Mouse (Mus musculus) common myeloid progenitor, adult 5-6 weeks (primary cell): Measurements from ENCODE around the gene Rest. TPM values are rescaled to one million over a fixed set of nuclear protein-coding genes. Genes with fewer than 3 reads are reported as not detected.

Experiments
- ATAC-seq: replicated peaks from 2 replicates; pipeline ENCODE4 v1.8.0; 2016; ENCODE audit warnings: low read depth, mild to moderate bottlenecking, moderate TSS enrichment, inconsistent platforms; ENCODE audit not compliant: poor library complexity, severe bottlenecking
- total RNA-seq: library from RNA; stranded (forward); fragments of 200-1000, 187-1606 nt; gene quantifications from 2 replicates; pipeline ENCODE4 v1.2.3, GENCODE M21; 2017

Gene Rest
- total RNA-seq, 1 experiment from 2014 or later: 61.6 TPM

- ATAC-seq: no peak
These were observed 4.2 kb upstream of the Rest start for GRCm38 (mm10) chr5:77261137-77261536.

- no peak for ATAC-seq
These were observed 3.2 kb upstream of the Rest start for GRCm38 (mm10) chr5:77262105-77262504.

DNA sequence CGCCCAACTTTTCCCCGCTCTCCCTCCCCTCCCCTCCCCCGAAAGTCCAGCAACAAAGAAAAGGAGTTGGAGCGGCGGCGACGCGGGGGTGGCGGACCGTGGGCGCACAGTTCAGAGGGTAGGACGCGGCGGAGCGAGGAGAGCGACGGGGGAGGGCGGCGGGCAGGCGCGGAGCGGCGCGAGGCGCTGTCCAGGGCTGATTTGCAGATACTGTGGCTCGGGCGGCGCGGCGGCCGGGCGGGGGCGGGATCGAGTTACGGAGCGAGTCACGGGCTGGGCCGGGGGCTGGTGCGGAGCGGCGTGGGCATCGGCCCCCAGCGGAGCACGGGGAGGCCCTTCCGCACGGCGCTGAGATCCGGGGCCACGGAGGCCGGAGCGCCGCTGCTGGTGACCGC lies 377 bp downstream of the Rest start:
- peak; percentile 23 for ATAC-seq

- peak; percentile 16; the same call in 1 of the 2 replicates for ATAC-seq
These were observed 985 bp downstream of the Rest start for GRCm38 (mm10) chr5:77266066-77266885.

DNA sequence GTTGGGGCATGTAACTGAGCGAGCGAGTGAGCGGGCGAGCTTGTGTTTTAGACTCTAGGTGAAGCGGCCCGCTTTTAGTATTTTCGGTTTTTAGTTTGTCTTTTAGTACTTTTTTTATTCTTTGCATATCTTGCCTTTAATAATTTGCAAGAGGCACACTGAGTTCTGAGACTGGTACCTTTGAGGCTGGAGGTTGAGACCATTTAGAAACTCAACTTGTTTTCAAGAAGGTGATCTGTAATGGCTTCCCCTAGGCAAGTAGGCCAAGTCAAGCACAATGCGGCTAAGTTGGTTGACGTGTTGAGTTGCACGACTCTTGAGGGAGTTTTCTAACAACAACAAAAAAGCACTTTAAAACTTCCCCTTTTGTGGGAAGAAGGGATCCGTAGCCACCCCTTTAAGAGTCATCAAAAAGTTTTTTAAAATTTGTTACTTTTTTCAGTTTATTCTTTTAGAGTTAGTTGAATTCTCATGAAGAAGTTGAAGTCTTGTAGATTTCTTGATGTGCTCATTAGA lies 1.7 kb downstream of the Rest start:
- peak; percentile 37 for ATAC-seq

DNA sequence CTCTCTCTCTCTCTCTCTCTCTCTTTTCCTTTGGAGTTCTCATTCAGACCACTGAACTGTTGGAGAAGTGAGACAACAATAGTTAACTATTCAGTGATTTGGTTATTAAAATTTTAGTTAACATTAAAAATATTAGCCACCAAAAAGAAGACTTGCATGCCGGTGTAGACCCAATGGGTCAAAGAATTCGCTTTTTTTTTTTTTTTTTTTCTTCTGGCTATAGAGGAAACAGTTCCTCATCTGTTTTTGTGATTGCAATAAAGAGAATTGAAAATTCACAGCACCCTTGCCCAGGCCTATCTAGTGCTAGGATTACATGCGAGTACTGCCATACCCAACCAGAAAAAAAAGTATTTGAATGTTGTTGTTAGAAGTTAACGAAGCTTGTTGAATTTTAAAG lies 2.1 kb downstream of the Rest start:
- no peak for ATAC-seq

DNA sequence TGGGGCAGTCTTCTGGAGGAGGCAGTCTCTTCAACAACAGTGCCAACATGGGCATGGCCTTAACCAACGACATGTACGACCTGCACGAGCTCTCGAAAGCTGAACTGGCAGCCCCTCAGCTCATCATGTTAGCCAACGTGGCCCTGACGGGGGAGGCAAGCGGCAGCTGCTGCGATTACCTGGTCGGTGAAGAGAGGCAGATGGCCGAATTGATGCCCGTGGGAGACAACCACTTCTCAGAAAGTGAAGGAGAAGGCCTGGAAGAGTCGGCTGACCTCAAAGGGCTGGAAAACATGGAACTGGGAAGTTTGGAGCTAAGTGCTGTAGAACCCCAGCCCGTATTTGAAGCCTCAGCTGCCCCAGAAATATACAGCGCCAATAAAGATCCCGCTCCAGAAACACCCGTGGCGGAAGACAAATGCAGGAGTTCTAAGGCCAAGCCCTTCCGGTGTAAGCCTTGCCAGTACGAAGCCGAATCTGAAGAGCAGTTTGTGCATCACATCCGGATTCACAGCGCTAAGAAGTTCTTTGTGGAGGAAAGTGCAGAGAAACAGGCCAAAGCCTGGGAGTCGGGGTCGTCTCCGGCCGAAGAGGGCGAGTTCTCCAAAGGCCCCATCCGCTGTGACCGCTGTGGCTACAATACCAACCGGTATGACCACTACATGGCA lies 2.8 kb downstream of the Rest start:
- ATAC-seq: no peak

- no peak for ATAC-seq
These were observed 4.1 kb downstream of the Rest start for GRCm38 (mm10) chr5:77269399-77269798.

- peak; percentile 59 for ATAC-seq
These were observed 7.9 kb downstream of the Rest start for GRCm38 (mm10) chr5:77273151-77273550.

- ATAC-seq: peak; percentile 75
These were observed 10.7 kb downstream of the Rest start for GRCm38 (mm10) chr5:77275950-77276349.

DNA sequence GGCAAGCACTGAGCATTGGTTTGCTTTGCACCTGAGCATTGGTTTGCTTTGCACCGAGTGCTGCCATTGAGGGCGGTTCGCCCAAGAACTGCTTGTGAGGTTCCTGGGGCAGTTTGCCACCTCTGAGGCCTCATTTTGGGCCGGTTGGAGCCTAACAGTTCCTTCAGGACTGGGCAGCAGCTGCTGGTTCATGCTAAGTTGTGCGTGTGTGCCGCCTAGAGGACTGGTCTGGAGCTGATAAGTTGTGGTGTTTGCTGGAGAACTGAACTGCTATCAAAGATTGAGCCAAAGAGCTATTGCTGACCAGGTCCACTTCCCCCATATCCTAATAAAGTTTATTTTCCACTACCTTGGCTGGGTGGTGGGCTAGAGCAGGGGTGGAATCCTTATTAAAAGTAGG lies 11.9 kb downstream of the Rest start:
- ATAC-seq: no peak; the same call in 1 of the 2 replicates

DNA sequence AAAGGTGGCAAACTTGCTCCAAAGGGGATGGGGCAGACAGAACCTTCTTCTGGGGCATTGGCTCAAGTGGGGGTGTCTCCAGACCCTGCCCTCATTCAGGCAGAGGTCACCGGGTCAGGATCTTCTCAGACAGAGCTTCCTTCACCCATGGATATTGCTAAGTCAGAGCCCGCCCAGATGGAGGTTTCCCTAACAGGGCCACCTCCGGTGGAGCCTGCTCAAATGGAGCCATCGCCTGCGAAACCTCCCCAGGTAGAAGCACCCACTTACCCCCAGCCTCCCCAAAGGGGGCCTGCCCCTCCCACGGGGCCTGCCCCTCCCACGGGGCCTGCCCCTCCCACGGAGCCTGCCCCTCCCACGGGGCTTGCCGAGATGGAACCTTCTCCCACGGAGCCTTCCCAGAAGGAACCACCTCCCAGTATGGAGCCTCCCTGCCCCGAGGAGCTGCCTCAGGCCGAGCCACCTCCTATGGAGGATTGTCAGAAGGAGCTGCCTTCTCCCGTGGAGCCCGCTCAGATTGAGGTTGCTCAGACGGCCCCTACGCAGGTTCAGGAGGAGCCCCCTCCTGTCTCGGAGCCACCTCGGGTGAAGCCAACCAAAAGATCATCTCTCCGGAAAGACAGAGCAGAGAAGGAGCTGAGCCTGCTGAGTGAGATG lies 16.4 kb downstream of the Rest start:
- no peak for ATAC-seq

GRCm38 (mm10) chr5:77282242-77282641 lies 17.0 kb downstream of the Rest start:
- no peak for ATAC-seq

- no peak for ATAC-seq
These were observed 20.4 kb downstream of the Rest start for GRCm38 (mm10) chr5:77285685-77286084.

DNA sequence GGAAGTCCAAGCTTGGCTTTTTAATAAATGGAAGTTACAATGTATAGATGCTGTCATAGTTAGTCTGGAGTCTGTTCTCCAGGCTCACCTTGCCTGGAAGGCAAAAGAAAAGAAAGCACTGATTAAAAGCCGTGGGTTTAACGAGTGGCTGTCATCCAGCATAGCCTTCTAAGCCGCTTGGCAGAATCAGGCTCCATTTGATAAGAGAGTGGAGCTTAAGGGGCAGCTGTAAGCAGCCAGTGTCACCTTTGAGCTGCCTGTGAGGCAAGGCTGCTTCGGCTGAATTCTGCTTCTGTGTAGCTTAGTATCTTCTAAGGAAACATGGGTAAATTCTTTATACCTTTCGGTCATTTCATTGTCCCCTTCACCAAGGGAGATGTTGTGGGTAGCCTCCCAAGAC lies 21.6 kb downstream of the Rest start:
- ATAC-seq: no peak

DNA sequence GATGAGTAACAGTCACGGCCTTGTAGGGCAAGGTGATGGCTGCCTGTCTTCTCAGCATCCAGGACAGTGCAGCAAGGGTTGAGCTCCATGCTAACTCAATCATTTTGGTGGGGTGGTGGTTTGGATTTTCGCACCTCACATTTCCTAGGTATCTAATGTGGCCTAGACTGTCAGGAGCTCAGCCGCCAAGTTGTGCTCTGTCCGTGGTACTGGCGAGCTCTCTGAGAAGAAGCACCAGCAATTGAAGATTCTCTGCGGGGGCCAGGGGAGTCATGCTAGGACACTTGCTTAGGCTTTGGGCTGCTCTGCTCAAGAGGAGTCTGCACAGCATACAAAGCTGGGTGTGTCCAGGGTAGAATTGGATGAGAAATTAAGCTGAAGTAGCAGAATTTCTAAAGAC lies 22.6 kb downstream of the Rest start:
- ATAC-seq: no peak

DNA sequence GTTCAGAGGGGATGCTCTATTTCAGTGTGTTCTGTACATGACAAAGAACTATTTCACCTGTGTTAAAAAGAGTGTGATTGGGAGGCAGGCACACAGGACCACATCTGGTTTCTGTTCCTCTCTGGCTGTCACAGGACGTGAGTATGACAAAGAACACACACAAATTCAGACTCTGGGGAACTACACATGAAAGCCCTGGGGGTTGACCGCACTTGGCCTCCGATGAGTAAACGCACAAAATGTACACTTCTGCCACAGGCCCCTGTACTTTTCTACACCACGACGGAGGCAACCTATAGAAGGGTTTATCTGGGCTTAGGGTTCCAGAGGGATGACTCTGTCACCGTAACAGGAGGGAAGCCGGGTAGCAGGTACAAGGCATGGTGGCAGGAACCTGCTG lies 24.4 kb downstream of the Rest start:
- ATAC-seq: peak; percentile 31; the same call in 1 of the 2 replicates

GRCm38 (mm10) chr5:77290606-77291005 lies 25.3 kb downstream of the Rest start:
- no peak for ATAC-seq

GRCm38 (mm10) chr5:77292803-77293522 lies 27.7 kb downstream of the Rest start:
- peak; percentile 98 for ATAC-seq

GRCm38 (mm10) chr5:77299486-77299885 lies 34.2 kb downstream of the Rest start:
- no peak for ATAC-seq
